Comparison of ENCODE assay signal across 21 mouse cellular contexts in genomic region chr2:116858703-116859102, GRCm38 (mm10). TPM values are rescaled to one million over a fixed set of nuclear protein-coding genes. Genes with fewer than 3 reads are reported as not detected.
"Had no signal": no experiment of that assay in that cellular context is flagged by ENCODE, and none has a peak within 500 bp of the region (broad histone marks: within the 10 kb centered on the region; RNA-seq: fewer than 3 reads in every experiment).

No protein-coding gene starts in this region.

- H3K27me3 ChIP-seq: lung, embryonic 15.5 days; midbrain, embryonic 12.5 days; midbrain, embryonic 15.5 days; neural tube, embryonic 12.5 days; stomach, embryonic 15.5 days had no signal

- H3K4me1 ChIP-seq: lung, embryonic 15.5 days; megakaryocyte, embryonic 14.5 days; midbrain, embryonic 12.5 days; midbrain, embryonic 15.5 days; neural tube, embryonic 12.5 days; stomach, embryonic 15.5 days had no signal

- H3K27ac ChIP-seq: lung, embryonic 15.5 days; macrophage; midbrain, embryonic 12.5 days; midbrain, embryonic 15.5 days; neural tube, embryonic 12.5 days; stomach, embryonic 15.5 days; stomach, postnatal 0 days had no signal

- H3K9me3 ChIP-seq: lung, embryonic 15.5 days; megakaryocyte, embryonic 14.5 days; midbrain, embryonic 12.5 days; midbrain, embryonic 15.5 days; neural tube, embryonic 12.5 days; stomach, embryonic 15.5 days had no signal

- DNase-seq: liver, postnatal 0 days; lung, adult 2 months; lung, postnatal 14 days; lung, postnatal 36 days; right cerebral cortex, postnatal 14 days; thymus, adult 2 months; thymus, postnatal 25 days; thymus, postnatal 4 days had no signal

- H3K36me3 ChIP-seq: lung, embryonic 15.5 days; midbrain, embryonic 12.5 days; midbrain, embryonic 15.5 days; neural tube, embryonic 12.5 days; stomach, embryonic 15.5 days had no signal

- H3K4me3 ChIP-seq: lung, embryonic 15.5 days; megakaryocyte, embryonic 14.5 days; midbrain, embryonic 12.5 days; midbrain, embryonic 15.5 days; neural tube, embryonic 12.5 days; stomach, embryonic 15.5 days had no signal

- H3K9ac ChIP-seq: liver, postnatal 0 days; lung, embryonic 15.5 days; midbrain, embryonic 12.5 days; midbrain, embryonic 15.5 days; neural tube, embryonic 12.5 days; stomach, embryonic 15.5 days had no signal

- ATAC-seq: liver, postnatal 0 days; lung, postnatal 0 days; midbrain, embryonic 15.5 days had no signal

- H3K4me2 ChIP-seq: lung, embryonic 15.5 days; midbrain, embryonic 12.5 days; midbrain, embryonic 15.5 days; neural tube, embryonic 12.5 days; stomach, embryonic 15.5 days had no signal

RNA-seq across cellular contexts. Expression of gene Tmco5, which starts 19.8 kb away (rescaled TPM):
- polyA plus RNA-seq: liver, postnatal 0 days; lung, adult 2 months; lung, embryonic 15.5 days; lung, postnatal 0 days; macrophage; midbrain, embryonic 12.5 days; midbrain, embryonic 15.5 days; midbrain, postnatal 0 days; neural tube, embryonic 12.5 days; neural tube, embryonic 14.5 days; spleen, adult 2 months; stomach, embryonic 15.5 days; stomach, postnatal 0 days; thymus, adult 2 months; urinary bladder, adult 2 months had no signal
